Mouse (Mus musculus): Measurements from ENCODE around the gene Xpnpep3.

GRCm38 (mm10) chr15:81352638-81353037, 47.3 kb upstream of the Xpnpep3 start:
- no peak for TF ChIP-seq GATA1 (IDR thresholded peaks at IDR 0.05; ENCODE audit: borderline replicate concordance, low read length)
- TF ChIP-seq FLI1 (IDR thresholded peaks at IDR 0.05; ENCODE audit: low read length), result no peak

Measured in megakaryocyte, embryonic 14.5 days (primary cell).